Mouse (Mus musculus) limb, embryonic 12.5 days (tissue): ENCODE measurements around the gene D430041D05Rik. TPM values are rescaled to one million over a fixed set of nuclear protein-coding genes. Genes with fewer than 3 reads are reported as not detected.

Source experiments
- ATAC-seq: fragments of 200-750 bp; cut with Nextera tagmentation; 2 replicates; pipeline ENCODE4 v1.8.0; 2017; ENCODE audit warnings: low read depth, moderate TSS enrichment; ENCODE audit not compliant: insufficient number of reproducible peaks, insufficient read depth, low FRiP score, low TSS enrichment
- H3K27ac ChIP-seq: fragments of 300-500 bp; sonication (generic); 2 replicates; pipeline ENCODE4 v1.5.1; 2016; ENCODE audit warnings: mild to moderate bottlenecking, moderate library complexity
- H3K27me3 ChIP-seq: fragments of 300-500 bp; sonication (generic); 2 replicates; pipeline ENCODE4 v1.6.1; 2016; ENCODE audit warnings: mild to moderate bottlenecking, moderate library complexity
- H3K36me3 ChIP-seq: fragments of 300-500 bp; sonication (generic); 2 replicates; pipeline ENCODE4 v1.6.1; 2016; ENCODE audit warnings: mild to moderate bottlenecking, moderate library complexity
- H3K4me1 ChIP-seq: fragments of 300-500 bp; sonication (generic); replicated peaks from 2 replicates; pipeline ENCODE4 v1.6.1; 2016
- H3K4me2 ChIP-seq: fragments of 300-500 bp; sonication (generic); 2 replicates; pipeline ENCODE4 v1.6.1; 2016; ENCODE audit warnings: mild to moderate bottlenecking, moderate library complexity
- H3K4me3 ChIP-seq: fragments of 300-500 bp; sonication (generic); replicated peaks from 2 replicates; pipeline ENCODE4 v1.5.1; 2016; ENCODE audit warnings: mild to moderate bottlenecking
- H3K9ac ChIP-seq: fragments of 300-500 bp; sonication (generic); replicated peaks from 2 replicates; pipeline ENCODE4 v1.6.1; 2016; ENCODE audit warnings: mild to moderate bottlenecking, moderate library complexity
- H3K9me3 ChIP-seq: fragments of 300-500 bp; sonication (generic); 2 replicates; pipeline ENCODE4 v1.6.1; 2016; ENCODE audit warnings: mild to moderate bottlenecking, moderate library complexity
- WGBS: fragments of 180-500 bp; shearing (Covaris S2); methylation state at CpG from one replicate; pipeline ENCODE4 v1.1.7; 2016; 5-methylcytosine and 5-hydroxymethylcytosine counted together
- polyA plus RNA-seq: library from polyadenylated mRNA; unstranded; fragments of >200 nt; fragmentation: Nextera tagmentation; extraction: Ambion mirVana; gene quantifications from 2 replicates; pipeline ENCODE4 v1.2.1, GENCODE M21; 2016

D430041D05Rik gene
- polyA plus RNA-seq, 1 experiment from 2014 or later, result 1.1 TPM

- H3K4me1 ChIP-seq, result peaks cover 4% of the 10 kb centered on the region
- H3K36me3 ChIP-seq, result no peaks in the 10 kb centered on the region
- no peak overlapping the region for H3K4me2 ChIP-seq
- no peak for ATAC-seq
- no peak overlapping the region for H3K4me3 ChIP-seq
- H3K27ac ChIP-seq, result no peak overlapping the region
- H3K9ac ChIP-seq, result no peak overlapping the region
- no peaks in the 10 kb centered on the region for H3K9me3 ChIP-seq
- peaks cover 74% of the 10 kb centered on the region for H3K27me3 ChIP-seq
- WGBS, result 69% methylated on average over 7 of the region's 7 CpGs
These were observed 2.5 kb downstream of the D430041D05Rik start for GRCm38 (mm10) chr2:104408351-104408750.

GRCm38 (mm10) chr2:104407913-104408312 lies 2.9 kb downstream of the D430041D05Rik start:
- H3K36me3 ChIP-seq, result no peaks in the 10 kb centered on the region
- H3K27ac ChIP-seq, result no peak overlapping the region
- no peak overlapping the region for H3K9ac ChIP-seq
- peaks cover 4% of the 10 kb centered on the region for H3K4me1 ChIP-seq
- H3K4me2 ChIP-seq, result no peak overlapping the region
- ATAC-seq, result no peak
- WGBS, result 64% methylated on average over 4 of the region's 4 CpGs
- H3K9me3 ChIP-seq, result no peaks in the 10 kb centered on the region
- no peak overlapping the region for H3K4me3 ChIP-seq
- H3K27me3 ChIP-seq, result peaks cover 70% of the 10 kb centered on the region

GRCm38 (mm10) chr2:104404036-104404435 lies 6.8 kb downstream of the D430041D05Rik start:
- ATAC-seq, result no peak
- Histone ChIP-seq H3K27me3 (peaks cover 31% of the 10 kb centered on the region), H3K4me3 (no peak overlapping the region), H3K9me3 (no peaks in the 10 kb centered on the region), H3K9ac (no peak overlapping the region), H3K36me3 (no peaks in the 10 kb centered on the region), H3K27ac (no peak overlapping the region), H3K4me2 (no peak overlapping the region), H3K4me1 (no peaks in the 10 kb centered on the region)
- WGBS, result 88% methylated on average over 6 of the region's 6 CpGs

GRCm38 (mm10) chr2:104398651-104399290 lies 12.0 kb downstream of the D430041D05Rik start:
- ATAC-seq, result no peak
- no peaks in the 10 kb centered on the region for H3K9me3 ChIP-seq
- 88% methylated on average over 6 of the region's 6 CpGs for WGBS
- no peak overlapping the region for H3K4me2 ChIP-seq
- no peaks in the 10 kb centered on the region for H3K4me1 ChIP-seq
- H3K27me3 ChIP-seq, result no peaks in the 10 kb centered on the region; the same call in 1 of the 2 replicates
- no peak overlapping the region for H3K4me3 ChIP-seq
- H3K27ac ChIP-seq, result no peak overlapping the region
- H3K9ac ChIP-seq, result no peak overlapping the region
- no peaks in the 10 kb centered on the region for H3K36me3 ChIP-seq

- WGBS, result 81% methylated on average over 9 of the region's 9 CpGs
- Histone ChIP-seq H3K4me1 (0 out of 2 replicates have a peak, but pooled peaks cover 4% of the 10 kb centered on the region), H3K9me3 (no peaks in the 10 kb centered on the region), H3K27me3 (no peaks in the 10 kb centered on the region; the same call in 1 of the 2 replicates), H3K4me3 (no peak overlapping the region), H3K27ac (no peak overlapping the region), H3K36me3 (no peaks in the 10 kb centered on the region), H3K4me2 (no peak overlapping the region), H3K9ac (no peak overlapping the region)
- no peak for ATAC-seq
These were observed 14.9 kb downstream of the D430041D05Rik start for GRCm38 (mm10) chr2:104395961-104396360.

- Histone ChIP-seq H3K4me1 (0 out of 2 replicates have a peak, but pooled peaks cover 4% of the 10 kb centered on the region), H3K27ac (no peak overlapping the region), H3K9me3 (no peaks in the 10 kb centered on the region), H3K36me3 (no peaks in the 10 kb centered on the region), H3K27me3 (no peaks in the 10 kb centered on the region; the same call in 1 of the 2 replicates), H3K4me2 (no peak overlapping the region), H3K9ac (no peak overlapping the region), H3K4me3 (no peak overlapping the region)
- WGBS, result 76% methylated on average over 2 of the region's 2 CpGs
- ATAC-seq, result no peak
These were observed 16.0 kb downstream of the D430041D05Rik start for GRCm38 (mm10) chr2:104394769-104395168.

GRCm38 (mm10) chr2:104392700-104393312 lies 18.0 kb downstream of the D430041D05Rik start:
- Histone ChIP-seq H3K4me3 (no peak overlapping the region), H3K4me1 (0 out of 2 replicates have a peak, but pooled peaks cover 4% of the 10 kb centered on the region), H3K27me3 (no peaks in the 10 kb centered on the region; the same call in 1 of the 2 replicates), H3K27ac (no peak overlapping the region), H3K9ac (no peak overlapping the region), H3K4me2 (no peak overlapping the region), H3K36me3 (no peaks in the 10 kb centered on the region), H3K9me3 (no peaks in the 10 kb centered on the region)
- WGBS, result 71% methylated on average over 4 of the region's 4 CpGs
- no peak for ATAC-seq

GRCm38 (mm10) chr2:104389231-104389630 lies 21.6 kb downstream of the D430041D05Rik start:
- no peaks in the 10 kb centered on the region for H3K27me3 ChIP-seq
- no peak overlapping the region for H3K4me2 ChIP-seq
- 0 out of 2 replicates have a peak, but pooled peaks cover 4% of the 10 kb centered on the region for H3K4me1 ChIP-seq
- H3K9ac ChIP-seq, result no peak overlapping the region
- no peak overlapping the region for H3K27ac ChIP-seq
- ATAC-seq, result no peak
- no peaks in the 10 kb centered on the region for H3K36me3 ChIP-seq
- WGBS, result 90% methylated on average over 11 of the region's 11 CpGs
- no peak overlapping the region for H3K4me3 ChIP-seq
- no peaks in the 10 kb centered on the region for H3K9me3 ChIP-seq

GRCm38 (mm10) chr2:104385941-104386340 lies 24.9 kb downstream of the D430041D05Rik start:
- Histone ChIP-seq H3K4me3 (no peak overlapping the region), H3K4me2 (no peak overlapping the region), H3K9ac (no peak overlapping the region), H3K36me3 (no peaks in the 10 kb centered on the region), H3K27me3 (no peaks in the 10 kb centered on the region), H3K9me3 (no peaks in the 10 kb centered on the region), H3K4me1 (no peaks in the 10 kb centered on the region), H3K27ac (no peak overlapping the region)
- WGBS, result 87% methylated on average over 2 of the region's 2 CpGs
- ATAC-seq, result no peak

GRCm38 (mm10) chr2:104383589-104383988 lies 27.2 kb downstream of the D430041D05Rik start:
- Histone ChIP-seq H3K4me2 (no peak overlapping the region), H3K4me3 (no peak overlapping the region), H3K9ac (no peak overlapping the region), H3K27ac (no peak overlapping the region), H3K36me3 (no peaks in the 10 kb centered on the region), H3K27me3 (peaks cover 4% of the 10 kb centered on the region; the same call in 1 of the 2 replicates), H3K9me3 (no peaks in the 10 kb centered on the region), H3K4me1 (peaks cover 7% of the 10 kb centered on the region)
- WGBS, result 91% methylated on average over 4 of the region's 4 CpGs
- ATAC-seq, result no peak

- WGBS, result 82% methylated on average over 6 of the region's 6 CpGs
- peaks cover 7% of the 10 kb centered on the region for H3K4me1 ChIP-seq
- ATAC-seq, result no peak
These were observed 28.0 kb downstream of the D430041D05Rik start for GRCm38 (mm10) chr2:104382813-104383212.

More at GRCm38 (mm10) chr2:104382813-104383212, 28.0 kb downstream of the D430041D05Rik start:
- H3K9ac ChIP-seq, result no peak overlapping the region
- H3K4me3 ChIP-seq, result no peak overlapping the region
- H3K4me2 ChIP-seq, result no peak overlapping the region
- no peak overlapping the region for H3K27ac ChIP-seq
- H3K36me3 ChIP-seq, result no peaks in the 10 kb centered on the region
- H3K9me3 ChIP-seq, result no peaks in the 10 kb centered on the region
- H3K27me3 ChIP-seq, result peaks cover 4% of the 10 kb centered on the region; the same call in 1 of the 2 replicates
